Mouse (Mus musculus) bone marrow, adult 2 months (tissue): ENCODE measurements around the gene Fam20c.

Source experiments
- CTCF ChIP-seq: fragments of 200-500 bp; IDR thresholded peaks from 2 replicates; pipeline ENCODE4 v1.5.1; 2011; ENCODE audit warnings: low read length, control low read depth; ENCODE audit not compliant: control insufficient read depth, insufficient read depth
- POLR2A ChIP-seq: fragments of 200-500 bp; IDR thresholded peaks from 2 replicates; pipeline ENCODE4 v1.6.1; 2011; ENCODE audit warnings: low read depth, mild to moderate bottlenecking, control low read depth, low read length, borderline replicate concordance; ENCODE audit not compliant: control insufficient read depth

GRCm38 (mm10) chr5:138769126-138769525, 14.8 kb downstream of the Fam20c start:
- TF ChIP-seq POLR2A = no peak
- no peak for TF ChIP-seq CTCF
